Mouse (Mus musculus) hindbrain, embryonic 15.5 days (tissue): ENCODE measurements at regions not wholly inside any gene's neighbourhood (a gene's known extent, or its start where the extent isn't known, plus 50 kb on each side); places are given as distances from the start of the nearest gene placed in this dataset.
A peak's percentile ranks its signal among the peaks of the same experiment; 100 is the strongest.

ENCODE experiments used
- ATAC-seq: fragments of 200-750 bp; cut with Nextera tagmentation; 2 replicates; pipeline ENCODE4 v1.8.0; 2017; ENCODE audit warnings: low read depth, moderate number of reproducible peaks, moderate TSS enrichment; ENCODE audit not compliant: low FRiP score
- H3K27ac ChIP-seq: fragments of 300-500 bp; sonication (generic); replicated peaks from 2 replicates; pipeline ENCODE4 v1.5.1; 2015; ENCODE audit warnings: mild to moderate bottlenecking, inconsistent platforms
- H3K27me3 ChIP-seq: fragments of 300-500 bp; sonication (generic); 2 replicates; pipeline ENCODE4 v1.6.1; 2015; ENCODE audit warnings: control low read depth, inconsistent platforms
- H3K36me3 ChIP-seq: fragments of 300-500 bp; sonication (generic); 2 replicates; pipeline ENCODE4 v1.6.1; 2015; ENCODE audit warnings: control low read depth, inconsistent platforms
- H3K4me1 ChIP-seq: fragments of 300-500 bp; sonication (generic); replicated peaks from 2 replicates; pipeline ENCODE4 v1.6.1; 2015; ENCODE audit warnings: control low read depth, inconsistent platforms
- H3K4me2 ChIP-seq: fragments of 300-500 bp; sonication (generic); 2 replicates; pipeline ENCODE4 v1.6.1; 2015; ENCODE audit warnings: moderate library complexity, mild to moderate bottlenecking, inconsistent platforms
- H3K4me3 ChIP-seq: fragments of 300-500 bp; sonication (generic); 2 replicates; pipeline ENCODE4 v1.5.1; 2015; ENCODE audit warnings: mild to moderate bottlenecking, inconsistent platforms
- H3K9ac ChIP-seq: fragments of 300-500 bp; sonication (generic); 2 replicates; pipeline ENCODE4 v1.6.1; 2015; ENCODE audit warnings: inconsistent platforms
- H3K9me3 ChIP-seq: fragments of 300-500 bp; sonication (generic); 2 replicates; pipeline ENCODE4 v1.6.1; 2016; ENCODE audit warnings: control low read depth, inconsistent platforms
- WGBS: fragments of 180-500 bp; shearing (Covaris S2); methylation state at CpG from one replicate; pipeline ENCODE4 v1.1.7; 2015; 5-methylcytosine and 5-hydroxymethylcytosine counted together

GRCm38 (mm10) chr7:72594741-72595140, 288.3 kb upstream of the Mctp2 start:
- Histone ChIP-seq H3K9ac (no peak overlapping the region), H3K27ac (no peak overlapping the region), H3K36me3 (no peaks in the 10 kb centered on the region), H3K4me2 (no peak overlapping the region), H3K4me1 (peaks cover 4% of the 10 kb centered on the region; the same call in 1 of the 2 replicates), H3K27me3 (no peaks in the 10 kb centered on the region), H3K4me3 (no peak overlapping the region), H3K9me3 (no peaks in the 10 kb centered on the region)
- ATAC-seq = no peak
- WGBS = 96% methylated on average over 1 of the region's 1 CpGs

GRCm38 (mm10) chr7:72596985-72597384, 290.6 kb upstream of the Mctp2 start:
- no peak overlapping the region for H3K4me3 ChIP-seq
- H3K36me3 ChIP-seq = no peaks in the 10 kb centered on the region
- no peak overlapping the region for H3K9ac ChIP-seq
- no peak for ATAC-seq
- no peak overlapping the region for H3K4me2 ChIP-seq
- peaks cover 7% of the 10 kb centered on the region for H3K4me1 ChIP-seq
- H3K27me3 ChIP-seq = no peaks in the 10 kb centered on the region
- no peaks in the 10 kb centered on the region for H3K9me3 ChIP-seq
- no peak overlapping the region for H3K27ac ChIP-seq

DNA sequence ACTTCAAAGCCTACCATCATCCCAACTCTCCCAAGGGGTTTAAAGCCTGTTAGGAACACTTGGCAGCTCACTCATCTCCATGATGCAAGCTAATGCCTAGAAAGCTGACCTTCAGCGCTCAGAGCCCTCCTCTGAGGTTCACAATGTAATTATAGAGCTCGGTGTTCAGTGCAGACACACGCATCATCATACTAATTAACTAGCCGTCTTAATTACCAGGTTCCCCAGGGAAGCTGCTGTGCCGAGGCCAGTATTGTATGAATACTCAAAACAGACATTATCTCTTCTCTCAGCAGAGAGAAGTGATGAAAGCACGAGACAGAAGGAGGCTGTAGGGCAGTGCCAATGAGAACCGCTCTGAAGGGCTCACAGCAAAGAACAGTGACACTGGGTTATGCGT, 295.5 kb upstream of the Mctp2 start:
- Histone ChIP-seq H3K4me3 (no peak overlapping the region), H3K9me3 (no peaks in the 10 kb centered on the region), H3K36me3 (no peaks in the 10 kb centered on the region), H3K27ac (no peak overlapping the region), H3K9ac (no peak overlapping the region), H3K4me1 (peaks cover 5% of the 10 kb centered on the region), H3K27me3 (no peaks in the 10 kb centered on the region), H3K4me2 (no peak overlapping the region)
- ATAC-seq = peak; percentile 80
- WGBS = 34% methylated on average over 8 of the region's 8 CpGs

- 93% methylated on average over 3 of the region's 3 CpGs for WGBS
- no peak overlapping the region for H3K27ac ChIP-seq
- no peak overlapping the region for H3K4me3 ChIP-seq
- H3K9ac ChIP-seq = no peak overlapping the region
- ATAC-seq = no peak
- no peak overlapping the region for H3K4me2 ChIP-seq
- H3K27me3 ChIP-seq = no peaks in the 10 kb centered on the region
- H3K9me3 ChIP-seq = no peaks in the 10 kb centered on the region
- no peaks in the 10 kb centered on the region for H3K36me3 ChIP-seq
- no peaks in the 10 kb centered on the region for H3K4me1 ChIP-seq
Measured at GRCm38 (mm10) chr7:72609791-72610190, 303.4 kb upstream of the Mctp2 start.

GRCm38 (mm10) chr7:72615232-72615631, 308.8 kb upstream of the Mctp2 start:
- Histone ChIP-seq H3K9me3 (no peaks in the 10 kb centered on the region), H3K4me2 (no peak overlapping the region), H3K27ac (no peak overlapping the region), H3K9ac (no peak overlapping the region), H3K4me1 (no peaks in the 10 kb centered on the region), H3K36me3 (no peaks in the 10 kb centered on the region), H3K4me3 (no peak overlapping the region), H3K27me3 (no peaks in the 10 kb centered on the region)
- WGBS = 79% methylated on average over 4 of the region's 4 CpGs
- ATAC-seq = no peak

DNA sequence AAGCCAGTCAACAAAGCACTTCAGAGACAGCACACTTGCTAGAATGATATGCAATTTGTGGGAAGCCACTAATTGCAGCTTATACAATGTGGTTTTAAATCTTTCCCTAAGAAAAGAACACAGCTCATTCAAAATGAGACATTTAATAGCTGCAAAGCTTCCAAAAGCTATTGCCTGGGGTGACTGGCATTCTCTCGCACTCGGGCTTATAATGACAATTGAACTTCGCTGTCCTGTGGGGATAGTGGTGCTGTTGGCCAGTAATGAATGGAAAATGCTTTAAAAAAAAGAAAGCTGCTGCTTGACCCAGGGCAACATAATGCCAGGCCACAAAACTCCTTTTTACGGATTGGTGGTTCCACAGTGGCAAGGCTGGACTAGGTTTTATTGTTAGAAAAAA, 321.0 kb upstream of the Mctp2 start:
- WGBS = 32% methylated on average over 4 of the region's 4 CpGs
- ATAC-seq = no peak
- Histone ChIP-seq H3K27ac (peak overlapping the region; percentile 12; the same call in 1 of the 2 replicates), H3K9me3 (no peaks in the 10 kb centered on the region), H3K4me1 (no peaks in the 10 kb centered on the region), H3K9ac (no peak overlapping the region), H3K4me2 (no peak overlapping the region), H3K36me3 (no peaks in the 10 kb centered on the region), H3K4me3 (no peak overlapping the region), H3K27me3 (no peaks in the 10 kb centered on the region)

- no peak for ATAC-seq
- H3K27me3 ChIP-seq = no peaks in the 10 kb centered on the region
- H3K9ac ChIP-seq = no peak overlapping the region
- H3K27ac ChIP-seq = no peak overlapping the region
- no peak overlapping the region for H3K4me3 ChIP-seq
- H3K4me1 ChIP-seq = no peaks in the 10 kb centered on the region
- WGBS = 94% methylated on average over 2 of the region's 2 CpGs
- H3K9me3 ChIP-seq = no peaks in the 10 kb centered on the region
- H3K36me3 ChIP-seq = no peaks in the 10 kb centered on the region
- no peak overlapping the region for H3K4me2 ChIP-seq
Measured at GRCm38 (mm10) chr7:72639566-72639965, 333.2 kb upstream of the Mctp2 start.

DNA sequence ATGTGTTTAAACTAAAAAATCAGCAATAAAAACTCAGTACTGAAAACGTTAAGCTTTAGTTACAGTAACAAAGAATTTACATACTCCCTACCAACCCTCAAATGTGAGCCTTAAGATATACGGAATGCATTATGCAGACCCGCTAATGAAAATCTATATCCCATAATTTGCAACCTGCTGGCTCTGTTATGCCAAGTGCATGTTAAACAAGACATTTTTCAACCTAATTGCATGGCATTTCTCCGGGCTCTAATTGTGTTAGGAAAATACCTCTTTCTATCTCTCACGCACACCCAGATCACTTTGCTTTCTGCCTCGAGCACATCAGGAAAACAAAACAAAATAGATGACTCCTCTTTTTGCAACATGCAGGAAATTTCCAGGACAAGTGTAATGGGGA, 368.6 kb upstream of the Mctp2 start:
- Histone ChIP-seq H3K4me2 (no peak overlapping the region), H3K9ac (no peak overlapping the region), H3K4me1 (no peaks in the 10 kb centered on the region), H3K9me3 (no peaks in the 10 kb centered on the region), H3K36me3 (no peaks in the 10 kb centered on the region), H3K27me3 (no peaks in the 10 kb centered on the region), H3K4me3 (no peak overlapping the region), H3K27ac (no peak overlapping the region)
- 42% methylated on average over 6 of the region's 6 CpGs for WGBS
- no peak for ATAC-seq

DNA sequence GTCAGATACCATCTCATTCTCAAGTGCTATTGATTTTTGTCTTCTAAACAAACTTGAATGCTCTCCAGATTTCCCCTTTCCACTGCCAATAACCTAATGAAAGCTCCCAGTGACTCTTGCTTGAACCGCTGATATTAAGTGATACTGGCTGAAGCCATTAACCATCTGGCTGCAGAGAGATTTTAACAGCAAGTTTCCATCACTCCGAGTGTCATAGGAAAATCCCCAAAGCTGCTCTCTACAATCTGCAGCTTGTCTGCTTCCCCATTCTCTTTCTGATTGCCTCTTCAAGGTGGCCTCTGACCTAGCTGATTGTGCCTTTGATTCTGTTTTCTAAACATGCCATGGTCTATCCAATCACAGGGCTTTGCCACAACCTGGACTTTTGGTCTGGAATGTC, 379.4 kb upstream of the Mctp2 start:
- Histone ChIP-seq H3K27ac (no peak overlapping the region), H3K4me1 (peaks cover 3% of the 10 kb centered on the region; the same call in 1 of the 2 replicates), H3K4me2 (no peak overlapping the region), H3K36me3 (no peaks in the 10 kb centered on the region), H3K9me3 (no peaks in the 10 kb centered on the region), H3K27me3 (no peaks in the 10 kb centered on the region), H3K4me3 (no peak overlapping the region), H3K9ac (no peak overlapping the region)
- 40% methylated on average over 2 of the region's 2 CpGs for WGBS
- ATAC-seq = no peak

DNA sequence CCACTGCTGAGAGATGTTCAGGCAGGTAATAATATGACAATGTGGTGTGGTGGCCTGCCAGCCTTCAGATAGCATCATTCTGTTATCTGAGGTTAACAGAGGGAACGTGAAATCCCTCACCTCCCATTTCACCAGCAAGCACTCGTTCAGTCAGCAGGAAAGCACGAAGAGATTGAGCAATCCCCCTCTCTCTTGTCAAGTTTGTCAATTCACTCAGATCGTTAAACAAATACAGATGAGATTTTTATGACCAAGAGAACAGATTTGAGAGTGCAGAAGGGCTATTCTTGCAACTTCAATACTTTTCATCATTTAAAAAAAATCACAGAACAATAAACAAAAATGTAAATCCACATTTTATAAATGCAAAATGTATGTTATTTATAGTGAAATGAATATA, 380.9 kb upstream of the Mctp2 start:
- Histone ChIP-seq H3K4me3 (no peak overlapping the region), H3K9ac (no peak overlapping the region), H3K4me1 (peaks cover 3% of the 10 kb centered on the region; the same call in 1 of the 2 replicates), H3K36me3 (no peaks in the 10 kb centered on the region), H3K4me2 (no peak overlapping the region), H3K27me3 (no peaks in the 10 kb centered on the region), H3K27ac (no peak overlapping the region), H3K9me3 (no peaks in the 10 kb centered on the region)
- 55% methylated on average over 4 of the region's 4 CpGs for WGBS
- no peak for ATAC-seq

DNA sequence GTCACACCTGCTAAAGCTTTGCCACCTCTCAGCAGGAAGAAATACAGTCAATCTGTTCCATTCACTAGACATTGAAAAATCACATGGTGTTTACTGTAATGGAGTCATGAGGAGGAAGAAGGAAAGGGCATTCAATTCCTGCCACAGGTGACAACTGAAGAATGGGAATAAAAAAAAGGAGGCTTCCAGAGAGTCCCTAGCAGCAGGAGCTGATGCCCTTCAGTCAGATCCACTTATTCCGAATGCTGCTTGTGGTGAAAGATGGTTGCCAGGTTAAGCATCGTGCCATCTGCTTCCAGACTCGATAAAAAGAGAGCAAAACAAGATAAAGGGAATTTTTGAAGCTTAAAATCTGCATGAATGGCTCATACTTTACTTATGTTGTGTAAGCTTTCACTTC, 385.0 kb upstream of the Mctp2 start:
- no peak for ATAC-seq
- 62% methylated on average over 3 of the region's 3 CpGs for WGBS

DNA sequence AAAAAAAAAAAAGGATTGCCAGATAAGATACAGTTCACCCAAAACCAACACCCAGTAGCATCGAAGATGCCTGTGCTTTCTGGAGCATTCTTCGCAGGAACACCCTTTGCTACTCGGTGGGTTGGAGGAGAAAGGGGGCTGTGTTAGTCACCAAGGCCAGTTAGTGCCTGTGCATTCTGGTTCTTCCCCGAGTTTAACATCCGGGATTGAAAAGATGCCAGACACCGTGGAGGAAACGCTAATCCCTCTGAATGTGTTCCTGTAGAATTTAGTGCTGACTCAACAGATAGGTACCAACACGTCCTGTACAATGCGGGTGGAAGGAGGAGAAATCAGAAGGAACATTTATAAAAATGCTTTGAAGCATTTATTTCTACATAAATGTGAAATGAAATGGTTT, 385.5 kb upstream of the Mctp2 start:
- H3K4me3 ChIP-seq = no peak overlapping the region
- no peak overlapping the region for H3K27ac ChIP-seq
- no peak for ATAC-seq
- H3K27me3 ChIP-seq = no peaks in the 10 kb centered on the region
- no peak overlapping the region for H3K9ac ChIP-seq
- H3K36me3 ChIP-seq = no peaks in the 10 kb centered on the region
- no peak overlapping the region for H3K4me2 ChIP-seq
- no peaks in the 10 kb centered on the region for H3K4me1 ChIP-seq
- H3K9me3 ChIP-seq = no peaks in the 10 kb centered on the region
- 72% methylated on average over 9 of the region's 9 CpGs for WGBS

More for the DNA sequence above, 385.0 kb upstream of the Mctp2 start:
- Histone ChIP-seq H3K9ac (no peak overlapping the region), H3K4me2 (no peak overlapping the region), H3K36me3 (no peaks in the 10 kb centered on the region), H3K27ac (no peak overlapping the region), H3K4me3 (no peak overlapping the region), H3K4me1 (no peaks in the 10 kb centered on the region), H3K9me3 (no peaks in the 10 kb centered on the region), H3K27me3 (no peaks in the 10 kb centered on the region)

GRCm38 (mm10) chr7:72696736-72697135, 390.3 kb upstream of the Mctp2 start:
- 89% methylated on average over 3 of the region's 3 CpGs for WGBS
- H3K27me3 ChIP-seq = no peaks in the 10 kb centered on the region

More at GRCm38 (mm10) chr7:72696736-72697135, 390.3 kb upstream of the Mctp2 start:
- ATAC-seq = no peak
- no peak overlapping the region for H3K27ac ChIP-seq
- no peak overlapping the region for H3K4me3 ChIP-seq
- H3K4me1 ChIP-seq = no peaks in the 10 kb centered on the region
- H3K4me2 ChIP-seq = no peak overlapping the region
- H3K36me3 ChIP-seq = no peaks in the 10 kb centered on the region
- H3K9me3 ChIP-seq = no peaks in the 10 kb centered on the region
- H3K9ac ChIP-seq = no peak overlapping the region
